Mouse (Mus musculus) mesoderm, embryonic 11.5 days (tissue): ENCODE measurements around the gene Cmtr2.
A peak's percentile ranks its signal among the peaks of the same experiment; 100 is the strongest.

ENCODE experiments used
- DNase-seq: peaks from one replicate; pipeline ENCODE4 v3.0.0-alpha.2; 2012; ENCODE audit warnings: low read depth, low spot score

Cmtr2 gene

DNA sequence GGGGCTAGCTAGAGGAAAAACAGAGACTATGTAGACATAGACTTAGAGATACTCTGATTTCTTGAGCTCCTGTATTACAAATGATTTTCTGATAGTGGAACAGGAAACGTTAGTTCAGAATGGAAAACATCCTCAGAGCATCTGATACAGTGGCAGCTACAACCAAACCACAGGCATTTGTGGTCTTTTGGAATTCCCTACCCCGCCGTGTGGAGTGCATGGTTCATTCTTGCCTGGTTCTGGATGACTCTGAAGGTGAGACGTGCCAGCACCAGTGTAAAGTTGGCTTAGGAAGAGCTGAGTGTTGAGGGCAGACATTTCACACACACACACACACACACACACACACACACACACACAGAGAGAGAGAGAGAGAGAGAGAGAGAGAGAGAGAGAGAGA is 38.5 kb downstream of the Cmtr2 start:
- DNase-seq = no peak

GRCm38 (mm10) chr8:110265796-110266305 is 50.4 kb downstream of the Cmtr2 start:
- DNase-seq = no peak

DNA sequence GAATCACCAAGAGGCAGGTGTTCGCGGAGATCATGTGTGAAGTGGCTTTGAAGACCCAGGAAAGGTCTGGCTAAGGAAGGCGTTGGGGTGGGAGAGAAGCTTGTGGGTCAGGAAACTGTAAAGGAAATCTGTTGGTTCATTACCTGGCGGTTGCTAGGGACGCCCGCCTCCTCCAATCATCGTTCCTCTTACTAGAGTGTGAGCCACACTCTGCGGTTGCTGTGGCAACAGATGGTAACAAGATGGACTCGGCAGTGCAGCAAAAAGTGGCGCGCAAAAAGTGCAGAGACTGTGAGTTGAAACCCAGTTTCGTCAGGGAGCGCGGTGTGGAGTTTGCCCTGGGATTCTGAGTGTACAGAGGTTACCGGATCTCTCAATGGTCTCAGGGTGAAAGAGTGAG is 51.3 kb downstream of the Cmtr2 start, which contains the start of gene Hydin:
Gene Hydin (plus strand): TSS at position 237 of the 400 bp plus-strand sequence.
- DNase-seq = peak; percentile 93

DNA sequence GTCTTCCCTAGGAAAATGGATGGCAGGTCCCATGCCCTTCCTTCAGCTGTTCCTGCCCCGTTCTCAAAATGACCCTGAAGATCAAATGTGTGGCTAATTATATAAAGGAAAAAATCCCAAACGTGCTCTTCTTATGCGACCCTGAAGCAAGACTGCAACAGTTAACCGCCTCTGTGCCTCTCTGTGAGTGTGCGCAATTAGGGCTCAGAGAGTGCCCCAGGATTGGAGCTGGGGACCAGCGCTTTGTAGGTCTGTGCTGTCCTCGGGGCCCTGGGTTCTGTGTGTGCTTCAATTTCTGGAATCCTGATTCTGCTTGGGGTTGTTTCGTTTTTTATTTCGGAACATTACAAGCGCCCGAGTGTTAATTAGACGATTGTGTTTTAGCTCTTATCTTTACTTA is 51.8 kb downstream of the Cmtr2 start:
- DNase-seq = no peak

- DNase-seq = no peak
These were observed 55.2 kb downstream of the Cmtr2 start for GRCm38 (mm10) chr8:110270659-110271058.

- DNase-seq = no peak
These were observed 57.9 kb downstream of the Cmtr2 start for GRCm38 (mm10) chr8:110273394-110273793.
